Mouse (Mus musculus): ENCODE measurements around the gene Hist1h2ab.

The Hist1h2ab gene

GRCm38 (mm10) chr13:23738041-23738440, 12.9 kb upstream of the Hist1h2ab start:
- DNase-seq (ENCODE audit: low spot score in 2 of 2), result no peak

GRCm38 (mm10) chr13:23738677-23739068, 12.3 kb upstream of the Hist1h2ab start, which contains the start of gene Hist1h1c:
Hist1h1c (plus strand) TSS chr13:23738808.
- DNase-seq (ENCODE audit: low spot score in 2 of 2), result peak; percentile 84 to 91

GRCm38 (mm10) chr13:23739069-23739921, 11.6 kb upstream of the Hist1h2ab start:
- peak; percentile 79 to 95 for DNase-seq (ENCODE audit: low spot score in 2 of 2)

GRCm38 (mm10) chr13:23739922-23740252, 11.0 kb upstream of the Hist1h2ab start:
- DNase-seq (ENCODE audit: low spot score in 2 of 2), result no peak

GRCm38 (mm10) chr13:23740256-23740840, 10.6 kb upstream of the Hist1h2ab start:
- DNase-seq (ENCODE audit: low spot score in 2 of 2), result no peak

- DNase-seq (ENCODE audit: low spot score in 2 of 2), result no peak
Measured at GRCm38 (mm10) chr13:23740910-23741309, 10.0 kb upstream of the Hist1h2ab start.

GRCm38 (mm10) chr13:23742007-23742406, 8.9 kb upstream of the Hist1h2ab start:
- no peak for DNase-seq (ENCODE audit: low spot score in 2 of 2)

GRCm38 (mm10) chr13:23743215-23743614, 7.7 kb upstream of the Hist1h2ab start:
- DNase-seq (ENCODE audit: low spot score in 2 of 2), result no peak

GRCm38 (mm10) chr13:23743963-23744362, 7.0 kb upstream of the Hist1h2ab start:
- DNase-seq (ENCODE audit: low spot score in 2 of 2), result no peak

- DNase-seq (ENCODE audit: low spot score in 2 of 2), result no peak
Measured at GRCm38 (mm10) chr13:23744421-23745380, 6.2 kb upstream of the Hist1h2ab start.

GRCm38 (mm10) chr13:23745381-23746161, 5.4 kb upstream of the Hist1h2ab start, which contains the start of gene Hist1h3c:
Hist1h3c (minus strand) TSS chr13:23745602.
- DNase-seq (ENCODE audit: low spot score in 2 of 2), result peak; percentile 65 to 74

GRCm38 (mm10) chr13:23746201-23747080, 4.5 kb upstream of the Hist1h2ab start, which contains the start of gene Hist1h2bb:
Hist1h2bb (plus strand) TSS chr13:23746734.
- DNase-seq (ENCODE audit: low spot score in 2 of 2), result peak; percentile 47 to 72

GRCm38 (mm10) chr13:23747081-23747891, 3.6 kb upstream of the Hist1h2ab start:
- DNase-seq (ENCODE audit: low spot score in 2 of 2), result no peak

- DNase-seq (ENCODE audit: low spot score in 2 of 2), result no peak
Measured at GRCm38 (mm10) chr13:23747892-23748288, 3.0 kb upstream of the Hist1h2ab start.

- DNase-seq (ENCODE audit: low spot score in 2 of 2), result no peak
Measured at GRCm38 (mm10) chr13:23749563-23750121, 1.3 kb upstream of the Hist1h2ab start.

- no peak for DNase-seq (ENCODE audit: low spot score in 2 of 2)
Measured at GRCm38 (mm10) chr13:23751478-23751956, 591 bp downstream of the Hist1h2ab start.

- peak in 1 of 2 experiments; percentile 74 for DNase-seq (ENCODE audit: low spot score in 2 of 2)
Measured at GRCm38 (mm10) chr13:23752067-23752741, 1.3 kb downstream of the Hist1h2ab start, which contains the start of gene Hist1h3b. Hist1h3b (plus strand) TSS chr13:23752267.

GRCm38 (mm10) chr13:23752742-23753172, 1.8 kb downstream of the Hist1h2ab start:
- DNase-seq (ENCODE audit: low spot score in 2 of 2), result no peak
